Comparison of ENCODE assay signal across 21 mouse cellular contexts in genomic region chr12:16526134-16526533, GRCm38 (mm10).
DNase-seq lines count a peak whose midpoint lies in the region; ATAC-seq and TF ChIP-seq lines count a peak whose summit lies in the region.
"Had no signal": no experiment of that assay in that cellular context is flagged by ENCODE, and none has a peak within 500 bp of the region (broad histone marks: within the 10 kb centered on the region; RNA-seq: fewer than 3 reads in every experiment).

No protein-coding gene starts in this region.

- no peak overlapping the region for H3K4me3 ChIP-seq in liver, postnatal 0 days (ENCODE audit: low read depth, low read length)
- no peak overlapping the region for H3K4me3 ChIP-seq in liver, embryonic 11.5 days (ENCODE audit: low read depth, low read length)
- H3K4me3 ChIP-seq in kidney, embryonic 15.5 days (replicated peaks), result no peak overlapping the region
- no peak overlapping the region for H3K4me3 ChIP-seq in forebrain, embryonic 14.5 days (ENCODE audit: low read depth, low read length)
- H3K4me3 ChIP-seq: embryonic facial prominence, embryonic 12.5 days; heart, embryonic 12.5 days; liver, embryonic 12.5 days had no signal

- ATAC-seq in liver, postnatal 0 days, result peak; percentile 54
- ATAC-seq in liver, embryonic 11.5 days (replicated peaks; ENCODE audit: low FRiP score), result no peak
- peak; percentile 86 for ATAC-seq in monocyte, adult 5-6 weeks (replicated peaks; ENCODE audit: insufficient number of reproducible peaks, low FRiP score, low TSS enrichment, poor library complexity, severe bottlenecking)
- ATAC-seq in kidney, embryonic 15.5 days (replicated peaks; ENCODE audit: low FRiP score), result no peak
- no peak for ATAC-seq in forebrain, embryonic 14.5 days
- ATAC-seq: liver, embryonic 12.5 days; midbrain, embryonic 16.5 days had no signal

- H3K27me3 ChIP-seq in liver, postnatal 0 days (ENCODE audit: insufficient read depth, low read length), result no peaks in the 10 kb centered on the region
- H3K27me3 ChIP-seq in liver, embryonic 11.5 days (replicated peaks; ENCODE audit: control insufficient read depth, insufficient read depth, low read length), result no peaks in the 10 kb centered on the region
- no peaks in the 10 kb centered on the region for H3K27me3 ChIP-seq in kidney, embryonic 15.5 days
- H3K27me3 ChIP-seq in forebrain, embryonic 14.5 days (replicated peaks; ENCODE audit: control insufficient read depth, insufficient read depth, low read length), result no peaks in the 10 kb centered on the region
- H3K27me3 ChIP-seq: embryonic facial prominence, embryonic 12.5 days; heart, embryonic 12.5 days; liver, embryonic 12.5 days had no signal

- no peak overlapping the region for H3K9ac ChIP-seq in liver, postnatal 0 days (replicated peaks)
- no peak overlapping the region for H3K9ac ChIP-seq in liver, embryonic 11.5 days (ENCODE audit: low read depth, low read length)
- H3K9ac ChIP-seq in kidney, embryonic 15.5 days, result no peak overlapping the region
- no peak overlapping the region for H3K9ac ChIP-seq in forebrain, embryonic 14.5 days (ENCODE audit: low read length)
- H3K9ac ChIP-seq: embryonic facial prominence, embryonic 12.5 days; heart, embryonic 12.5 days; liver, embryonic 12.5 days had no signal

- 66% methylated on average over 2 of the region's 2 CpGs for WGBS in liver, postnatal 0 days (ENCODE audit: insufficient replicate concordance)
- WGBS in liver, embryonic 11.5 days, result 82% methylated on average over 2 of the region's 2 CpGs
- WGBS in kidney, embryonic 15.5 days, result 90% methylated on average over 2 of the region's 2 CpGs
- 91% methylated on average over 2 of the region's 2 CpGs for WGBS in forebrain, embryonic 14.5 days

- H3K4me1 ChIP-seq in liver, postnatal 0 days (ENCODE audit: insufficient read depth), result peaks cover 3% of the 10 kb centered on the region; the same call in 1 of the 2 replicates
- H3K4me1 ChIP-seq in liver, embryonic 11.5 days (replicated peaks; ENCODE audit: control insufficient read depth, insufficient read depth, low read length), result no peaks in the 10 kb centered on the region
- no peaks in the 10 kb centered on the region for H3K4me1 ChIP-seq in kidney, embryonic 15.5 days
- no peaks in the 10 kb centered on the region for H3K4me1 ChIP-seq in forebrain, embryonic 14.5 days (ENCODE audit: control insufficient read depth, insufficient read depth, low read length)
- H3K4me1 ChIP-seq: embryonic facial prominence, embryonic 12.5 days; heart, embryonic 12.5 days; liver, embryonic 12.5 days had no signal

- H3K9me3 ChIP-seq in liver, postnatal 0 days (ENCODE audit: low read length), result 0 out of 2 replicates have a peak, but pooled peaks cover 2% of the 10 kb centered on the region
- no peaks in the 10 kb centered on the region for H3K9me3 ChIP-seq in liver, embryonic 11.5 days (ENCODE audit: control insufficient read depth, low read length)
- H3K9me3 ChIP-seq in kidney, embryonic 15.5 days (replicated peaks), result no peaks in the 10 kb centered on the region
- no peaks in the 10 kb centered on the region for H3K9me3 ChIP-seq in forebrain, embryonic 14.5 days (replicated peaks; ENCODE audit: control insufficient read depth, low read length)
- H3K9me3 ChIP-seq: liver, embryonic 12.5 days had no signal

- TF ChIP-seq CTCF in liver, postnatal 0 days (IDR thresholded peaks at IDR 0.05; ENCODE audit: low read depth), result no peak

- no peak for TF ChIP-seq EP300 in liver, postnatal 0 days (IDR thresholded peaks at IDR 0.05; ENCODE audit: low read depth)

- DNase-seq in liver, postnatal 0 days, result no peak
- DNase-seq in liver, embryonic 11.5 days (ENCODE audit: low spot score), result no peak
- DNase-seq in B cell, adult 2 months, result peak; percentile 54 to 59
- DNase-seq in c-Kit-positive CD71-negative TER-119-negative erythroid progenitor cells, embryonic 14.5 days (ENCODE audit: low read depth), result peak; percentile 20
- DNase-seq in kidney, postnatal 14 days, result no peak
- no peak for DNase-seq in forebrain, embryonic 14.5 days (ENCODE audit: low spot score)
- DNase-seq: adrenal gland, postnatal 25 days; cerebellum, postnatal 14 days; gastrocnemius, postnatal 25 days; heart, postnatal 4 days; layer of hippocampus, adult 9-11 months; lung, postnatal 14 days; retina, postnatal 1 day; spleen, adult 18-20 months; thymus, postnatal 36 days had no signal

- H3K27ac ChIP-seq in liver, postnatal 0 days (ENCODE audit: low read depth), result no peak overlapping the region
- no peak overlapping the region for H3K27ac ChIP-seq in liver, embryonic 11.5 days (ENCODE audit: low read depth, low read length)
- H3K27ac ChIP-seq in kidney, embryonic 15.5 days, result no peak overlapping the region
- H3K27ac ChIP-seq in forebrain, embryonic 14.5 days (ENCODE audit: low read depth, low read length), result no peak overlapping the region
- H3K27ac ChIP-seq: embryonic facial prominence, embryonic 12.5 days; liver, embryonic 12.5 days had no signal

- H3K4me2 ChIP-seq in liver, postnatal 0 days (ENCODE audit: low read depth, low read length), result no peak overlapping the region
- no peak overlapping the region for H3K4me2 ChIP-seq in liver, embryonic 11.5 days
- H3K4me2 ChIP-seq in kidney, embryonic 15.5 days, result no peak overlapping the region
- H3K4me2 ChIP-seq in forebrain, embryonic 14.5 days (ENCODE audit: low read length), result no peak overlapping the region
- H3K4me2 ChIP-seq: embryonic facial prominence, embryonic 12.5 days; heart, embryonic 12.5 days; liver, embryonic 12.5 days had no signal

- H3K36me3 ChIP-seq in liver, postnatal 0 days (replicated peaks; ENCODE audit: insufficient read depth, low read length), result no peaks in the 10 kb centered on the region
- no peaks in the 10 kb centered on the region for H3K36me3 ChIP-seq in liver, embryonic 11.5 days (ENCODE audit: control insufficient read depth, insufficient read depth, low read length)
- no peaks in the 10 kb centered on the region for H3K36me3 ChIP-seq in kidney, embryonic 15.5 days
- H3K36me3 ChIP-seq in forebrain, embryonic 14.5 days (ENCODE audit: control insufficient read depth, insufficient read depth, low read length), result no peaks in the 10 kb centered on the region
- H3K36me3 ChIP-seq: embryonic facial prominence, embryonic 12.5 days; heart, embryonic 12.5 days; liver, embryonic 12.5 days had no signal

Comparison
In these comparisons a context has a peak if more than half of its experiments do, and no peak if none do; other contexts are left out.
1. ATAC-seq: peak in liver, postnatal 0 days (single experiment) and monocyte, adult 5-6 weeks (single experiment); none in liver, embryonic 11.5 days (single experiment), kidney, embryonic 15.5 days (single experiment) and forebrain, embryonic 14.5 days (single experiment).
2. DNase-seq: peak in B cell, adult 2 months (2 of 2) and c-Kit-positive CD71-negative TER-119-negative erythroid progenitor cells, embryonic 14.5 days (single experiment); none in liver, postnatal 0 days (single experiment), liver, embryonic 11.5 days (single experiment), kidney, postnatal 14 days (single experiment) and forebrain, embryonic 14.5 days (single experiment).